Mouse (Mus musculus) left cerebral cortex, postnatal 14 days (tissue): ENCODE data around the gene Gm29609. TPM values are rescaled to one million over a fixed set of nuclear protein-coding genes. Genes with fewer than 3 reads are reported as not detected.

Experiments used
- DNase-seq, 2 experiments: peaks; one replicate each; pipeline ENCODE4 v3.0.0; 2021 to 2022; ENCODE audit warnings: low spot score in 2 of 2, mixed read lengths in 1 of 2
- intact Hi-C: fragments of 180-260 bp; cut with DNase I; formaldehyde crosslinking; loops from one replicate; pipeline ENCODE4 v1.15.1; 2025
- total RNA-seq, 2 experiments: library from RNA; stranded (reverse); gene quantifications; 2 replicates each; pipeline ENCODE4 v1.2.3; 2021

Gm29609 gene
- total RNA-seq, 2 experiments from 2014 or later: 3.3 TPM

- DNase-seq: no peak
- intact Hi-C loops: no loop called here
Observed at GRCm38 (mm10) chr5:31164878-31165277, 14.8 kb downstream of the Gm29609 start.

GRCm38 (mm10) chr5:31162462-31162861, 17.2 kb downstream of the Gm29609 start:
- no peak for DNase-seq
- intact Hi-C loops: no loop called here

GRCm38 (mm10) chr5:31154152-31154553, 25.6 kb downstream of the Gm29609 start, which contains the start of gene Mpv17:
Gene Mpv17, minus strand, starts transcription at chr5:31154251.
- peak; percentile 77 to 80 for DNase-seq
- intact Hi-C loops: no loop called here

- DNase-seq: no peak
- intact Hi-C loops: no loop called here
Observed at GRCm38 (mm10) chr5:31153516-31154151, 26.1 kb downstream of the Gm29609 start.

GRCm38 (mm10) chr5:31151746-31152145, 28.0 kb downstream of the Gm29609 start:
- no peak for DNase-seq
- intact Hi-C loops: no loop called here

- intact Hi-C loops: no loop called here
- DNase-seq: no peak
Observed at GRCm38 (mm10) chr5:31149781-31150180, 29.9 kb downstream of the Gm29609 start.

GRCm38 (mm10) chr5:31138968-31139425, 40.7 kb downstream of the Gm29609 start:
- intact Hi-C loops: no loop called here
- DNase-seq: no peak

GRCm38 (mm10) chr5:31138241-31138967, 41.3 kb downstream of the Gm29609 start, which contains the start of gene Ucn:
Gene Ucn, minus strand, starts transcription at chr5:31138829.
- intact Hi-C loops: no loop called here
- no peak for DNase-seq

GRCm38 (mm10) chr5:31137658-31138057, 42.1 kb downstream of the Gm29609 start:
- intact Hi-C loops: no loop called here
- DNase-seq: no peak

- no peak for DNase-seq
- intact Hi-C loops: no loop called here
Observed at GRCm38 (mm10) chr5:31136730-31137424, 42.8 kb downstream of the Gm29609 start.

GRCm38 (mm10) chr5:31126050-31126449, 53.7 kb downstream of the Gm29609 start:
- DNase-seq: no peak

GRCm38 (mm10) chr5:31123481-31123880, 56.2 kb downstream of the Gm29609 start:
- no peak for DNase-seq
- intact Hi-C loops: loop anchor here (5.0 kb wide), 1 partner anchor 41 kb away; no protein-coding TSS in a partner anchor

More at GRCm38 (mm10) chr5:31126050-31126449, 53.7 kb downstream of the Gm29609 start:
- intact Hi-C loops: loop anchor here (5.0 kb wide), 1 partner anchor 34 kb away; no protein-coding TSS in a partner anchor

GRCm38 (mm10) chr5:31121111-31121510, 58.6 kb downstream of the Gm29609 start:
- intact Hi-C loops: loop anchor here (5.0 kb wide), 1 partner anchor 39 kb away; no protein-coding TSS in a partner anchor
- peak; percentile 37 to 68 for DNase-seq

GRCm38 (mm10) chr5:31116912-31117311, 62.8 kb downstream of the Gm29609 start:
- DNase-seq: no peak
- intact Hi-C loops: no loop called here

GRCm38 (mm10) chr5:31116354-31116753, 63.4 kb downstream of the Gm29609 start, which contains the start of gene Trim54:
Gene Trim54, plus strand, starts transcription at chr5:31116712.
- intact Hi-C loops: no loop called here
- DNase-seq: no peak

- intact Hi-C loops: no loop called here
- DNase-seq: no peak
Observed at GRCm38 (mm10) chr5:31110781-31111180, 68.9 kb downstream of the Gm29609 start.

GRCm38 (mm10) chr5:31108000-31108490, 71.7 kb downstream of the Gm29609 start, which contains the start of gene Slc30a3:
Gene Slc30a3, minus strand, starts transcription at chr5:31108237.
- intact Hi-C loops: no loop called here
- no peak for DNase-seq

GRCm38 (mm10) chr5:31105814-31106335, 73.8 kb downstream of the Gm29609 start, which contains the start of gene Dnajc5g:
Gene Dnajc5g, plus strand, starts transcription at chr5:31106285.
- no peak for DNase-seq
- intact Hi-C loops: no loop called here
